Mouse (Mus musculus) heart, embryonic 16.5 days (tissue): ENCODE results near the gene Meis1. TPM values are rescaled to one million over a fixed set of nuclear protein-coding genes. Genes with fewer than 3 reads are reported as not detected.

Source experiments
- ATAC-seq: fragments of 200-750 bp; cut with Nextera tagmentation; replicated peaks from 2 replicates; pipeline ENCODE4 v1.8.0; 2017; ENCODE audit warnings: moderate number of reproducible peaks; ENCODE audit not compliant: insufficient read depth, low FRiP score; ENCODE audit errors: extremely low read depth
- H3K27ac ChIP-seq: fragments of 300-500 bp; sonication (generic); 2 replicates; pipeline ENCODE4 v1.5.1; 2014; ENCODE audit warnings: mild to moderate bottlenecking, low read length, control low read depth, moderate library complexity
- H3K27me3 ChIP-seq: fragments of 300-500 bp; sonication (generic); 2 replicates; pipeline ENCODE4 v1.6.1; 2014; ENCODE audit warnings: low read length, mixed read lengths; ENCODE audit not compliant: control insufficient read depth, insufficient read depth
- H3K36me3 ChIP-seq: fragments of 300-500 bp; sonication (generic); 2 replicates; pipeline ENCODE4 v1.6.1; 2014; ENCODE audit not compliant: control insufficient read depth, insufficient read depth
- H3K4me1 ChIP-seq: fragments of 300-500 bp; sonication (generic); 2 replicates; pipeline ENCODE4 v1.6.1; 2014; ENCODE audit warnings: low read length, mixed read lengths; ENCODE audit not compliant: control insufficient read depth, insufficient read depth
- H3K4me2 ChIP-seq: fragments of 300-500 bp; sonication (generic); 2 replicates; pipeline ENCODE4 v1.6.1; 2014; ENCODE audit warnings: low read depth, mild to moderate bottlenecking, control low read depth, low read length
- H3K4me3 ChIP-seq: fragments of 300-500 bp; sonication (generic); 2 replicates; pipeline ENCODE4 v1.5.1; 2014; ENCODE audit warnings: mild to moderate bottlenecking, control low read depth, low read length
- H3K9ac ChIP-seq: fragments of 300-500 bp; sonication (generic); 2 replicates; pipeline ENCODE4 v1.6.1; 2014; ENCODE audit warnings: low read length, control low read depth
- H3K9me3 ChIP-seq: fragments of 300-500 bp; sonication (generic); replicated peaks from 2 replicates; pipeline ENCODE4 v1.6.1; 2016; ENCODE audit warnings: low read length; ENCODE audit not compliant: control insufficient read depth
- whole genome bisulfite sequencing: fragments of 180-500 bp; shearing (Covaris S2); extraction: QIAGEN DNeasy Blood & Tissue Kit; methylation state at CpG from one replicate; pipeline ENCODE4 v1.1.7; 2014; 5-methylcytosine and 5-hydroxymethylcytosine counted together
- polyA plus RNA-seq: library from polyadenylated mRNA; unstranded; fragments of >200 nt; fragmentation: Nextera tagmentation; extraction: Ambion mirVana; gene quantifications from 2 replicates; pipeline ENCODE4 v1.2.1, GENCODE M21; 2015

Gene Meis1
- polyA plus RNA-seq, 1 experiment from 2014 or later = 59.8 TPM

- Histone ChIP-seq H3K36me3 (no peaks in the 10 kb centered on the region), H3K4me2 (0 out of 2 replicates have a peak overlapping the region, but pooled peaks have one; percentile 4), H3K4me3 (no peak overlapping the region), H3K4me1 (peaks cover 10% of the 10 kb centered on the region), H3K27me3 (no peaks in the 10 kb centered on the region), H3K9me3 (no peaks in the 10 kb centered on the region), H3K9ac (no peak overlapping the region), H3K27ac (no peak overlapping the region)
- WGBS = 55% methylated on average over 2 of the region's 2 CpGs
- no peak for ATAC-seq
Observed at GRCm38 (mm10) chr11:19022576-19022975, 3.8 kb upstream of the Meis1 start.

- Histone ChIP-seq H3K9me3 (no peaks in the 10 kb centered on the region), H3K4me3 (peak overlapping the region; percentile 69), H3K4me1 (peaks cover 8% of the 10 kb centered on the region), H3K9ac (peak overlapping the region; percentile 77), H3K4me2 (peak overlapping the region; percentile 89), H3K36me3 (no peaks in the 10 kb centered on the region), H3K27ac (peak overlapping the region; percentile 95), H3K27me3 (no peaks in the 10 kb centered on the region)
- 8% methylated on average over 28 of the region's 28 CpGs for WGBS
- ATAC-seq = 0 out of 2 replicates have a peak, but pooled peaks have one; percentile 10
Observed at GRCm38 (mm10) chr11:19020951-19021710, 2.3 kb upstream of the Meis1 start.

GRCm38 (mm10) chr11:19020371-19020824 lies 1.6 kb upstream of the Meis1 start:
- H3K4me1 ChIP-seq = peaks cover 8% of the 10 kb centered on the region
- peak overlapping the region; percentile 69 for H3K4me3 ChIP-seq
- no peaks in the 10 kb centered on the region for H3K27me3 ChIP-seq
- peak; percentile 71 for ATAC-seq
- H3K27ac ChIP-seq = peak overlapping the region; percentile 95
- H3K4me2 ChIP-seq = peak overlapping the region; percentile 89
- H3K36me3 ChIP-seq = no peaks in the 10 kb centered on the region
- peak overlapping the region; percentile 100 for H3K9ac ChIP-seq
- WGBS = under 1% methylated on average over 25 of the region's 25 CpGs
- no peaks in the 10 kb centered on the region for H3K9me3 ChIP-seq

- H3K4me1 ChIP-seq = peaks cover 8% of the 10 kb centered on the region
- H3K36me3 ChIP-seq = no peaks in the 10 kb centered on the region
- ATAC-seq = peak; percentile 31
- no peaks in the 10 kb centered on the region for H3K9me3 ChIP-seq
- peak overlapping the region; percentile 95 for H3K27ac ChIP-seq
- H3K27me3 ChIP-seq = no peaks in the 10 kb centered on the region
- under 1% methylated on average over 67 of the region's 67 CpGs for WGBS
- H3K4me3 ChIP-seq = peak overlapping the region; percentile 69
- H3K9ac ChIP-seq = peak overlapping the region; percentile 100
- peak overlapping the region; percentile 89 for H3K4me2 ChIP-seq
Observed at GRCm38 (mm10) chr11:19019204-19020171, 703 bp upstream of the Meis1 start.

GRCm38 (mm10) chr11:19017719-19018413 lies 919 bp downstream of the Meis1 start:
- Histone ChIP-seq H3K27me3 (no peaks in the 10 kb centered on the region), H3K4me3 (peak overlapping the region; percentile 69)
- 2% methylated on average over 14 of the region's 14 CpGs for WGBS

GRCm38 (mm10) chr11:19017262-19017661 lies 1.5 kb downstream of the Meis1 start:
- H3K4me1 ChIP-seq = peaks cover 15% of the 10 kb centered on the region
- H3K9ac ChIP-seq = peak overlapping the region; percentile 100
- H3K27me3 ChIP-seq = no peaks in the 10 kb centered on the region
- peak overlapping the region; percentile 90 for H3K27ac ChIP-seq
- peak overlapping the region; percentile 69 for H3K4me3 ChIP-seq
- H3K4me2 ChIP-seq = peak overlapping the region; percentile 89
- H3K36me3 ChIP-seq = peaks cover 4% of the 10 kb centered on the region; the same call in 1 of the 2 replicates
- no peak for ATAC-seq
- 0% methylated on average over 1 of the region's 1 CpGs for WGBS
- no peaks in the 10 kb centered on the region for H3K9me3 ChIP-seq

More at GRCm38 (mm10) chr11:19017719-19018413, 919 bp downstream of the Meis1 start:
- H3K36me3 ChIP-seq = peaks cover 4% of the 10 kb centered on the region; the same call in 1 of the 2 replicates
- no peaks in the 10 kb centered on the region for H3K9me3 ChIP-seq
- ATAC-seq = no peak
- peaks cover 12% of the 10 kb centered on the region for H3K4me1 ChIP-seq
- H3K9ac ChIP-seq = peak overlapping the region; percentile 100
- peak overlapping the region; percentile 89 for H3K4me2 ChIP-seq
- H3K27ac ChIP-seq = peak overlapping the region; percentile 95

GRCm38 (mm10) chr11:19016481-19017220 lies 2.1 kb downstream of the Meis1 start:
- peaks cover 4% of the 10 kb centered on the region; the same call in 1 of the 2 replicates for H3K36me3 ChIP-seq

More at GRCm38 (mm10) chr11:19016481-19017220, 2.1 kb downstream of the Meis1 start:
- no peaks in the 10 kb centered on the region for H3K27me3 ChIP-seq
- peaks cover 19% of the 10 kb centered on the region for H3K4me1 ChIP-seq
- H3K4me2 ChIP-seq = peak overlapping the region; percentile 89
- peak overlapping the region; percentile 69 for H3K4me3 ChIP-seq
- H3K27ac ChIP-seq = peak overlapping the region; percentile 90
- no peak for ATAC-seq
- under 1% methylated on average over 10 of the region's 10 CpGs for WGBS
- peak overlapping the region; percentile 100 for H3K9ac ChIP-seq
- no peaks in the 10 kb centered on the region for H3K9me3 ChIP-seq
